Mouse (Mus musculus) G1E (cell line): ENCODE measurements around the gene Vegfa. TPM values are rescaled to one million over a fixed set of nuclear protein-coding genes. Genes with fewer than 3 reads are reported as not detected.

ENCODE experiments used
- ATAC-seq: 2 replicates; pipeline ENCODE4 v1.8.0; 2016; ENCODE audit warnings: mild to moderate bottlenecking; ENCODE audit not compliant: insufficient number of reproducible peaks, poor library complexity, low FRiP score, severe bottlenecking; ENCODE audit errors: extremely low read depth
- DNase-seq: peaks from one replicate; pipeline ENCODE4 v3.0.0; 2012; ENCODE audit warnings: low spot score
- H3K27me3 ChIP-seq: 2 replicates; pipeline ENCODE4 v1.6.1; 2012; ENCODE audit warnings: mild to moderate bottlenecking, low read length, inconsistent platforms; ENCODE audit not compliant: insufficient read depth
- H3K36me3 ChIP-seq: replicated peaks from 2 replicates; pipeline ENCODE3; 2012; ENCODE audit warnings: mild to moderate bottlenecking, inconsistent platforms
- H3K4me1 ChIP-seq: 2 replicates; pipeline ENCODE4 v1.6.1; 2012; ENCODE audit warnings: low read depth, low read length, inconsistent platforms, mixed read lengths; ENCODE audit not compliant: insufficient read depth
- H3K4me3 ChIP-seq: 2 replicates; pipeline ENCODE4 v1.5.1; 2012; ENCODE audit warnings: low read depth, mild to moderate bottlenecking, inconsistent platforms, low read length, moderate library complexity, mixed read lengths
- H3K9me3 ChIP-seq: replicated peaks from 2 replicates; pipeline ENCODE4 v1.6.1; 2012; ENCODE audit warnings: inconsistent platforms
- CTCF ChIP-seq: IDR thresholded peaks from 2 replicates; pipeline ENCODE4 v1.5.1; 2012; ENCODE audit warnings: low read depth, low read length, inconsistent platforms, mixed read lengths
- GATA1 ChIP-seq: IDR thresholded peaks from 2 replicates; pipeline ENCODE4 v1.6.1; 2012; ENCODE audit warnings: borderline replicate concordance, low read length, inconsistent platforms, mixed read lengths
- GATA2 ChIP-seq: IDR thresholded peaks from 2 replicates; pipeline ENCODE4 v1.6.1; 2012; ENCODE audit warnings: low read depth, low read length, inconsistent platforms, borderline replicate concordance
- POLR2AphosphoS5 ChIP-seq: IDR thresholded peaks from 2 replicates; pipeline ENCODE4 v1.6.1; 2012; ENCODE audit warnings: low read depth, low read length, inconsistent platforms; ENCODE audit not compliant: insufficient replicate concordance
- TAL1 ChIP-seq: conservative IDR thresholded peaks from 2 replicates; pipeline ENCODE4 v1.6.1; 2012; ENCODE audit warnings: low read depth, low read length, inconsistent platforms, mixed read lengths
- polyA plus RNA-seq: library from polyadenylated mRNA; stranded (reverse); fragments of >175 nt; gene quantifications from 2 replicates; pipeline ENCODE4 v1.2.3, GENCODE M21; 2012
- total RNA-seq, 2 experiments: library from RNA; stranded (forward) in 1 of 2; stranded (reverse) in 1 of 2; fragments of 200-1000 nt in 1 of 2; fragments of >200 nt in 1 of 2; fragmentation: Nextera tagmentation in 1 of 2; gene quantifications; 2 replicates each; pipeline ENCODE4 v1.2.3; 2014 to 2017

The Vegfa gene
- total and polyA plus RNA-seq, 3 experiments: 56.0 to 106 (median 94.1) TPM

- H3K36me3 ChIP-seq: peaks cover 99% of the 10 kb centered on the region
- TF ChIP-seq POLR2AphosphoS5 (no peak), TAL1 (no peak), GATA2 (no peak), CTCF (no peak), GATA1 (no peak)
Observed at GRCm38 (mm10) chr17:46023572-46023971, 8.6 kb downstream of the Vegfa start.

GRCm38 (mm10) chr17:46022934-46023333 lies 9.2 kb downstream of the Vegfa start:
- DNase-seq (no peak), ATAC-seq (no peak)
- no peak for TF ChIP-seq POLR2AphosphoS5
- no peak for TF ChIP-seq GATA1
- no peak for TF ChIP-seq GATA2
- TF ChIP-seq CTCF: no peak
- no peak for TF ChIP-seq TAL1
- no peaks in the 10 kb centered on the region for H3K9me3 ChIP-seq
- peaks cover 81% of the 10 kb centered on the region for H3K4me1 ChIP-seq
- peaks cover 99% of the 10 kb centered on the region for H3K36me3 ChIP-seq
- no peak overlapping the region for H3K4me3 ChIP-seq
- H3K27me3 ChIP-seq: no peaks in the 10 kb centered on the region

More at GRCm38 (mm10) chr17:46023572-46023971, 8.6 kb downstream of the Vegfa start:
- Histone ChIP-seq H3K27me3 (no peaks in the 10 kb centered on the region), H3K4me1 (peaks cover 83% of the 10 kb centered on the region), H3K4me3 (no peak overlapping the region), H3K9me3 (no peaks in the 10 kb centered on the region)
- DNase-seq (no peak), ATAC-seq (no peak)

- H3K4me1 ChIP-seq: peaks cover 80% of the 10 kb centered on the region
- peaks cover 99% of the 10 kb centered on the region for H3K36me3 ChIP-seq
- H3K27me3 ChIP-seq: no peaks in the 10 kb centered on the region
- H3K9me3 ChIP-seq: no peaks in the 10 kb centered on the region
- TF ChIP-seq GATA2 (no peak), GATA1 (no peak), CTCF (no peak), TAL1 (no peak), POLR2AphosphoS5 (no peak)
- DNase-seq (no peak), ATAC-seq (no peak)
- no peak overlapping the region for H3K4me3 ChIP-seq
Observed at GRCm38 (mm10) chr17:46022427-46022826, 9.7 kb downstream of the Vegfa start.

- H3K36me3 ChIP-seq: peaks cover 96% of the 10 kb centered on the region
- no peak for TF ChIP-seq POLR2AphosphoS5
- TF ChIP-seq TAL1: no peak
- TF ChIP-seq GATA1: no peak
- TF ChIP-seq GATA2: no peak
- no peak for TF ChIP-seq CTCF
- no peak overlapping the region for H3K4me3 ChIP-seq
- no peaks in the 10 kb centered on the region for H3K9me3 ChIP-seq
- ATAC-seq: no peak
- peaks cover 74% of the 10 kb centered on the region for H3K4me1 ChIP-seq
- H3K27me3 ChIP-seq: no peaks in the 10 kb centered on the region
- DNase-seq: no peak
Observed at GRCm38 (mm10) chr17:46021760-46022159, 10.4 kb downstream of the Vegfa start.

GRCm38 (mm10) chr17:46021173-46021572 lies 11.0 kb downstream of the Vegfa start:
- DNase-seq: no peak
- TF ChIP-seq CTCF (no peak), TAL1 (no peak), GATA1 (no peak), POLR2AphosphoS5 (no peak), GATA2 (no peak)
- Histone ChIP-seq H3K36me3 (peaks cover 96% of the 10 kb centered on the region), H3K27me3 (no peaks in the 10 kb centered on the region), H3K4me3 (no peak overlapping the region; the same call in 1 of the 2 replicates), H3K4me1 (peaks cover 68% of the 10 kb centered on the region), H3K9me3 (no peaks in the 10 kb centered on the region)
- no peak for ATAC-seq

GRCm38 (mm10) chr17:46020579-46020978 lies 11.6 kb downstream of the Vegfa start:
- H3K4me1 ChIP-seq: peaks cover 66% of the 10 kb centered on the region
- DNase-seq: no peak
- no peaks in the 10 kb centered on the region for H3K27me3 ChIP-seq
- ATAC-seq: no peak
- H3K36me3 ChIP-seq: peaks cover 96% of the 10 kb centered on the region
- TF ChIP-seq TAL1: no peak
- TF ChIP-seq GATA1: no peak
- no peak for TF ChIP-seq GATA2
- no peak for TF ChIP-seq POLR2AphosphoS5
- no peak for TF ChIP-seq CTCF
- H3K4me3 ChIP-seq: no peak overlapping the region
- H3K9me3 ChIP-seq: no peaks in the 10 kb centered on the region

GRCm38 (mm10) chr17:46018736-46019004 lies 13.5 kb downstream of the Vegfa start:
- peaks cover 48% of the 10 kb centered on the region for H3K4me1 ChIP-seq

More at GRCm38 (mm10) chr17:46018736-46019004, 13.5 kb downstream of the Vegfa start:
- Histone ChIP-seq H3K27me3 (no peaks in the 10 kb centered on the region), H3K36me3 (peaks cover 85% of the 10 kb centered on the region), H3K4me3 (no peak overlapping the region), H3K9me3 (no peaks in the 10 kb centered on the region)
- DNase-seq: no peak
- no peak for TF ChIP-seq POLR2AphosphoS5
- no peak for TF ChIP-seq GATA1
- TF ChIP-seq GATA2: no peak
- no peak for ATAC-seq
